Mouse (Mus musculus) telencephalon, adult 2 months (tissue): ENCODE measurements at regions not wholly inside any gene's neighbourhood (a gene's known extent, or its start where the extent isn't known, plus 50 kb on each side); places are given as distances from the start of the nearest gene placed in this dataset.

Experiments
- DNase-seq: peaks from one replicate; pipeline ENCODE4 v3.0.0-alpha.2; 2011; ENCODE audit warnings: low read depth, low spot score

DNA sequence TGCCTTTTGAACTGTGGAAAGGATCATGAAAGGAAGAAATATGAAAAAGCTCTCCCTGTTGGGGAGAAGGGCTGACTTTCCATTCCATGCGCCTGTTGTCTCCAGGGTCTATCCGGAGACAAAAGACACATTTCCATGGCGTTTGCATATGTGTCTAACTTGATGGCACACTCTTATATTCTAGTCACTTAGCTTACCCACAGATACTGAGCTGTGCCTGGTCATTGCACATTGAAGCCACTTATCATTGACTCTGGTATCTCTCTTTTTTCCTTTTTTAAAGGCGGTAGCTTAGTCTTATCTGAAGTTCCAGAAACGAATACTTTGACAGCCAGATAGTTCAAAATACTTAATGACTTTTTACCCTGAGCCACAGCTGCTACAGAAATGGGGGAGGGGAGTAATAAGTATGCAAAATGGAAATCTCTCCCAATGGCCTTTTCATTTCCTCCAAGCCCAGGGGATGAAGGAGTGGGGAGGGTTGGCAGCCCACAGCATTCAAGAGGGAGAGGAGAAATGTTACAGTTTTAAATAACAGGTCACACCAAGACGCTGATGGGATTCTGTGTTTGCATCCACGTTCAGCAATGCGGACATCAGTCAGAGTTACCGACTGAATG is 137.9 kb upstream of the Slc35f3 start:
- no peak for DNase-seq

DNA sequence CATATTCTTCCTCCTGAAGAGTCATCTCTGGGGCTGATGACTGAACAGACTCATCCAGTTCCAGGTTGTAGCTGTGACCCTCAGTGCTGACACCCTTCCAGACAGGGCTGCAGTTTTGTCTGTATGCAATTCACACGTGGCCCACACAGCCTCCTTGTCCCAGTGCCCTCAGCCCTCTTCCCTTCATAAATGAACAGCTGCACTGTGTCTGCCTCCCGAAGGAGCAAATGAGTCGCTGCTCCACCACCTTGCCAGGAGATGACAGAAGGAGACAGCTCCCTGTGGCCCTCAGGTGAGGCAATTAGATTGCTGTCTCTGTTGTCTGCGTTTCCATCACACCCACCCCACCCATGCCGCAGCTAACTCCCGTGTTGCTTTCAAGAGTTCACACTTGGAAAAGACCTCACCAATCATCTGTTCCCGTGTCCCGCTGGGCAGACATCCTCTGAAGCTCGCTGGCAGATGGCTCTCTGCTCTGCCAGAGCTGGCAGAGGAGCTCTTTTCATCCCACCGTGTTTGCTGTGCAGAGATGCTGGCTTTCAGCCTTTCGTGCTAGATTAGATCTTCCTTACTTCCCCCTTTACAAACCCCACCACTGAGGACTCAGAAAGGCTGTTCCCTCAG is 135.5 kb upstream of the Slc35f3 start:
- peak; percentile 88 for DNase-seq

DNA sequence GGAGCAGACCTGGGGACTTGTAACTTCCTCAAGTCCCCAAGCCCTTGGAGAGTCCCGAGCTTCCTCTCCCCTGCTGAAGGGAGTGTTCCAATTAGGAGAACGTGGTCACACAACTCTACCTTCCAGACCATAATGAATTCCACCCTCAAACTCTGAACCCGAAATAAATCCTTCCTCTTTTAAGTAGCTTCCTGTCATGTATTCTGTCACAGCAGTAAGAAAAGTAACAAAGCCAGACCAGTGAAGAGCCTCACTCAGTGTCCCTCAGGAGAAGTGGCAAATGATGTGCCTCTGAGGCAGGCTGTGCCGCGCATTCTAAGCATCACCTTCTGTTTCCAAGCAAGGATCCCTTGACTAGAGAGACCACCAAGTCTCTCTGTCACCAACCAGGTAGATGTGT is 134.4 kb upstream of the Slc35f3 start:
- DNase-seq: no peak

DNA sequence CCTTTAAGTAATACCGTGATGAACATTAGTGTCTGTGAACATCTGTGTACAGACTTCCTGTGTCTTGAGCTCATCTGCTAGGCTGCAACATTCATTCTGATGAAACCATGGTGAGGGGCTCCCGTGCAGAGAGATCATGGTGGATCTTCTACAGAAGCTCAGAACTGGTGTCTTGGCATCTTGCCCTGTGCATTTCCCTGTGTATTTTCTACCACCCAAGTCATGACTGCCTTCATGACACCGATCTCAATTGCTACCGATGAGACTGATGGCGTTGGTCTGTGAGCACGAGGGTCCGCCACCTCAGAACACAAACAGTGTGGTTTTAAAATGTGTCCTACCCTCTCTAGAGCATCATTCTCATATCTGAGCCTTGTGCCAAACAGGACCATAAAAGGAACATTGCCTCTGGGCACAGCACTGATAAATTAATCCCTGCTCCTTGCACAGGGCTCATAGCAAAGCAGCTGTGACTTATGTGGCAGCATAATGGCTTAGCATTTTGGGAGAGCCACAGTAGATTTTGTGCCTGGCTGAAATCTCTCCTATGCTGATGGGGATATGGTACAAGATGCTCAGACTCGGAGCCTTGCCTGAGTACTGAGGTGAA is 132.8 kb upstream of the Slc35f3 start:
- no peak for DNase-seq

DNA sequence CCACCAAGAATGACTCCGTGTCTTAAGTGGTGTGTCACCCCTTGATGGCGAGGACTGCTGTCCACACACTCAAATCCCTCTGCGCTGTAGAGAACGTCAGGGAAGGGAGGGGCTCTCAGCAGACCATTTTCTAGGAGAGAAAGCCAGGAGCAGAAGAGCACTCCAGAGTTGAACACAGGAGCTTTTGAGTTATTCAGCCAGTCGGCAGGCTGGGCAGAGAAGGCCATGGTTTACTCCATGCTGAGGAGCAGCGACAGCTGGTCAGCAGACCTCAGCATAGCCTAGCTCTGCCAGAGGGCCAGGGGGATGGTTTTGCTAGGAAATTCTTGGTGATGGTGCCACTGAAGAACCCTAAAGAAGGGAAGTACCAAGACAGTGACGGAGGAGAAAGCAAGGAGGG is 132.0 kb upstream of the Slc35f3 start:
- DNase-seq: no peak

DNA sequence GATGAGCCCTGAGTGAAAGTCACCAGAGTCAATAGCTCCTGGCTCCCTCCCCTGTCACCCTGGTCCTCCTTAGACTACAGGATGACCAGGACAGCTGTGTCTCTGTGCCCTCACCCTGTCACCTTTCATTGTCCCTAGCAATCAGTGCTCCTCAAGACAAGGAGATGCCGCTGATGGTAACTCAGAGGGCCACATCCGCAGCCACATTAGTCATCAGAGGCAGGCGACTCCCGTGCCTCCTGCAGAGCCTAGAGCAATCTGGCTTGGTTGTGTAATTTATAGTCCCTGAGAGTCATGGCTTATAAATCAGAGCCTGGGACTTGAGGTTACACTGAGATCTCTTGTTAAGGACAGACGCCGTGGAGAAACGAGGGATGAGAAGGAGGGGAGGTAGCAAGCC is 123.9 kb upstream of the Slc35f3 start:
- DNase-seq: no peak

DNA sequence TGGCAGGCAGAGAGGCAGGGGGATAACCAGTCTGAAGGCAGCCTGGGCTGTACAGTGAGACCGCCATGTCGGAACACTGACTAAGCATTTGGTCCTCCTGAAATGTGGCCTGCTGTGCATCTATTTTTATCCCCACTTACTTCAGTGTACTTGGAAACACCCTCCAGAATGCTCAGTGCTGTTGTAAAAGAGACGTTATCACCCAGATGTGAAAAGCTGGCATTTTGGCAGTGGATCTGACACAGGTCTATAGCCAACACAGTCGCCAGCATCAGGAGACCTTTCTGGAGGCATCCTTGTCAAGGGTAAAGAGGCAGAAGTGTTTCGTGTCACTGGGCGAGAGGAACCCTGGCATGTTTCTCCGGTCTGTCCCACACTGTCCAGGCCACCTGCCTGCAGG is 122.1 kb upstream of the Slc35f3 start:
- no peak for DNase-seq

DNA sequence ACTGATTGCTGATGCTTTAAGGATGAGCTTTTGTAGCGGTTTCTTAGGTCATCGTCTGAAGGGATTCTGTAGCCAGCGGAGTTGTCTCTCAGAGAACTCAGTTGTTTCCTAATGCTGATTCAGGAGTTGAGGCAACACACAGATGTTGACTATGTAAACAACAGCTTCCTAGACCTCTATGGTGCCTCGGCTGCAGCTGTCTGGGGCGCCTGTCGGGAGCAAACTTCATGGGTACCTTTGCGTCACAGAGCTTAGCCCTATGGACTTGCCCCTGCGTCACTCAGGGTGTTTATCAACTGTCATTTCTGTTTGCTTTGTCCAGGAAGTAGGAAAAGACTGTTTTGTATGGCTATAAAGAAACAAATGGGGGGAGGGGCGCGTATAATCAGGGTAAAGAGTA is 120.5 kb upstream of the Slc35f3 start:
- no peak for DNase-seq

DNA sequence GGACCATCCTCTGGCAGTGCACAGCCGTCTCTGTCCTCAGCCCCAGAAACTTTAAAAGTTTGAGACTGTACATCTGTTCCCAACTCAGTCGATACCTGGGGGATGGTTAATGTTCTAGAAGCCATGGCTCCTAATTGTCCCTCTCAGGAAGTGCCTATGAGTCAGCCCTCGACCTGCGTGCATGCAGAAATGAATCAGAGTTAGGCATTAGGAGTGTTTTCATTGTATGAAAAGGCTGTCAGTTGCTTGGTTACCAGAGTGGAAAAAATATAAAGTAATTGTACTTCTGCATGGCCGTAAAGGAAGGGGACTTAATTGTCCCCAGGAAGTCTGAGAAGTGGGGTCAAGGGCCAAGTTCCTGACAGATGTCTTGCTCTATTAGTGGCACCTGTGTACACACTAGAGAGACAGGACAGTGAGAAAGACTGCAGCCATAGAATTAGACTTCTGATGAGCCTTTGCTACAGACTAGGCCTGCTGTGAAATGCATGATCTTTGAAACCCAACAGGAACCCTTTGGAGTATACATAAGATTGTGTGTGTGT is 109.5 kb upstream of the Slc35f3 start:
- DNase-seq: no peak

DNA sequence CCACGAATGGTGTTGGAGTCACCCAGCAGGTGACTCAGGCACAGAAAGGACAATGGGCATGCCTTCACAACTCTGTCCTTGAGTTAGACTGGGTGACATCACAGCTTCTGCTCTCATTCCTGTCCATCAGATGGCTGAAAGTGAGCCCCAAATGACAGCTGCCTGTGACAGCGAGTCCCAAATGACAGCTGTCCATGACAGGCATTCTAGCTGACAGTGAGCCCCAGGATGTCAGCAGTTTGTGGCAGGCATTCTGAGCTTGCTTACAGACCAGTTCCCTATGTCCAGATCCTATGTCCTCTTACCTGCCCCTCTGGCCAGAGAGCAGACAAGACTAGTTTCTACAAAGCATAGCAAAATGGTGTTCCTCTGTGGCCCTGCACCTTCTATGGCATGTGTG is 102.7 kb upstream of the Slc35f3 start:
- no peak for DNase-seq

DNA sequence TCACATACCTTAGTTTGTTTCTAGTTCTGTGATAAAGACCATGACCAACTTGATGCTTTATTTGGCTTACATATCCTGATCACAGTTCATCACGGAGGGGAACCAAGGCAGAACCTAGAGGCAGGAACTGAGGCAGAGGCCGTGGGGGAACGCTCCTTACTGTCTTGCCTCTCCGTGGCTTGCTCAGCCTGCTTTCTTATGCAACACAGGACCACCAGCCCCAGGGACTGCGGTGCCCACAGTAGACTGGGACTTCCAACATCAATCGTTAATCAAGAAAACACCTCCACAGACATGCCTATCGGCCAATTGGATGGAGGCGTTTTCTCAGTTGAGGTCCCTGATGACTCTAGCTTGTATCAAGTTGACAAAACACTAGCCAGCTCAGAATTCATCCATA is 87.8 kb upstream of the Slc35f3 start:
- DNase-seq: no peak

DNA sequence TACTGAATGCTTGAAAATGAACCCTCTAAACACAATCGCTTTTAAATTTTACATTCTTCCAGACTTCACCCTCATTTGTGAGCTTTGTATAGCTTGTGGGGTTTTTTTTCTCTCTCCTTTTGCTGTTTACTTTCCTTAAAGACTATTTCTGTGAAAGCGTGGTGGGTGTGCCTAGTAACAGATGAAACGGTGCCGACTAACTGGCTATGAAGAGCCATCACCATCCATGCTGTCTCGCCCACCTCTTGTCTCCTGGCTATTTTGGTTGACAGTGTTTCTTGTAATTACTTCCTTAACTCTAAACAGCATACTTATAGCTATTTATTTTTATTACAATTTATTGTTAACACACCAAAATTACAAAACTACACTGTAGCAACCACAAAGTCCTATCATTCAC is 85.6 kb upstream of the Slc35f3 start:
- DNase-seq: peak; percentile 69

DNA sequence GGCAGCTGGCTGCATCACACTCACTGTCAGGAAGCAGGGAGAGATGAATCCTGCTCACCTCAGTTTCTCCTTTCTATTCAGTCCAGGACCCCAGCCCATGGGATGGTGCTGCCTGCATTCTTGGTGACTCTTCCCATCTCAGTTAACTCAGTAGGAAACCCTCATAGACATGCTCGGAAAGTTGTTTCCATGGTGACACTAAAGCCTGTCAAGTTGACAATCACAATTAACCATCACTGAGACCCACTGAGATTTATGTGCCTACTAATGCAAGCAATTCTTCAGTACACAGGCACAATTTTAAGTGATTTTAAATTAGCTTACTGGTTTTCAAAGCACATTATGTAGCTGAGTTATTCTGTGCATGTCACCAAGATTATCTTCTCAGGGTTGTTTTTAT is 83.8 kb upstream of the Slc35f3 start:
- DNase-seq: no peak

DNA sequence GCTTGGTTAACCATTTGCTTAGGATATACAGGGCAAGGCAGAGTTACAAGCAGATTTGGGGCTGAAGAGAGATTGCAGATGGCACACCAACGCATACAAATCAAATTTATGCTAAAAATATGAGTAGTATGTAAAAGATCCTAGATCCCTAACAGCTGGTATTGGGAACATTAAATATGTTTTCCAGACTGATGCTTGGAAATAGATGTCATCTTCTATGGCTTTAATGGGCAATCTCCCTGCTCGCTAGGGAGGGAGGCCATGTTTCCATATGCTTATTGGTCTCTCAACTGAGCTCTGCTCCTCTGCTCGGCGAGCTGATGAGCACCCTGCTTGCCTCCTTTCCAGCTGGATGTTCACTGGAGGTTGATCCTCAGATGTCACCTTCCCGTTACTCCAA is 82.0 kb upstream of the Slc35f3 start:
- DNase-seq: peak; percentile 65

DNA sequence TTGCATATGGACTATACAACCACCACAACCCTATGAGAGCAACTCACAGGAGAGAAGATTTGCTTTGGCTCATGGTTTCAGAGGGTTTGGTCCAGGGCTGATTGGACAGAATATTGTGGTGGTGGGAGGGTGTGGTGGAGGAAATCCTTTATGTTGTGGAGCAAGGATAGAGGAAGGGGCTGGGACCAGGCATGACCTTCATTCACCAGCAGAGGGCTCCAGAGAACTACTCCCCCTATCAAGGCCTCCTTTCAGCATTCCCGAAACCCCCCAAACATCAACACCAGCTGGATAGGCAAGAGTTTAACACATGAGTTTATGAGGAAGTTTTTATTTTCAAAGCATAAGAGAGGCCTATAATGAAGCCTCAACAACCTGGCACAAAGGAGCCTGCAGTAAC is 76.7 kb upstream of the Slc35f3 start:
- no peak for DNase-seq

DNA sequence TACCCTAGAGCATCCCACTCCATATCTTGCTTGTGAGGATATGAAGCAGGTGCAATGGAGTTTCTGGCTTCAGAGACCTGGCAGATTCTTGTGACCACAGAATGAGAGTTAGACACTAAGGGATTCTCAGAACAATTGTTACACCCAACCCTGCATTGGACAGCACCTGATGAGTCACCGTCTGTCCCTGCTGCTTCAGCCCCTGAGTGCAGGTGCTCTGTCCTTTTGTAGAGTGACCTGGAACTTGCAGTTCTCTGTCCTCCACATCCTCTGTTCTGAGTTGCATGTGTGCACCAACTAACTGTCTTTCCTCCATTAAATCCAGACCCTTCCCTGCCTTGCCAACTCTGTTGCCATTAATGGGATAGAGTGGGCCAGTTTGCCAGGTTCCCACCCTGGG is 66.6 kb upstream of the Slc35f3 start:
- DNase-seq: no peak

DNA sequence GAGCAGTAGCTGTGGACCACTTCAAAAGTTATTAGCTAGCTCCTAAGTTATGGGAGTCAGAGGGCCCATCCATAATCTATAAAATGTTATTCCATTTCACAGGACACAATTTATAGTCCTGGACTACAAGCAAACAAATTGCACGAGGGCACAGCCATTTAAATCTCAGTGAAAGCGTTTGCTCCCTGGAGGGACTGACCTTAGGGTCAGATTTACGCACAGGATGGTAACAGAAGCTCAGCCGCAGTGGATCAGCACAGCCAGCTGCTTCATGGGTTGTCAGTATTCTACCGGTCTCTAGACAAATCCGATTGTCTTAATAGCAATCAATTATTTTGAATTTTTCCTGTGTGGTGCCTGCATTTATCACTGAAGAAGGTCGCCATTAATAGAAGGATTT is 65.8 kb upstream of the Slc35f3 start:
- DNase-seq: no peak

DNA sequence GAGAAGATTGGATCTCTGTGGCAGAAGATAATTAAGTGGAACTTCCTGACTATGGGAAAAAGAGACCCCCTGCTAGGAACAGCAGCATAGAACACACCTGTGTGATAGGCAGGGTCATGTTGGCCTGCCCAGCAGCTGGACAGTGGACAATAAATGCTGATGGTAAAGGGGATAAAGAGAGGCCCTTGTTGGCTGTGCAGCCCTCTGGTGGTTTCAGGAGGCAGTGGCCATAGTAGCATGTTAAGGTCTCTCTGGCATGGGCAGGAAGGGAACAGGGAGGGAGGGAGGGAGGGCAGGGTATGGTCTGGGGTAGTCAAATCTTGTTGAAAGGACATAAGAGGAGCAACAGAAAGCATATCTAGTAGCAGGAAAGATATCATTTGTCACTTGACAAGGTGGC is 58.7 kb upstream of the Slc35f3 start:
- DNase-seq: no peak

DNA sequence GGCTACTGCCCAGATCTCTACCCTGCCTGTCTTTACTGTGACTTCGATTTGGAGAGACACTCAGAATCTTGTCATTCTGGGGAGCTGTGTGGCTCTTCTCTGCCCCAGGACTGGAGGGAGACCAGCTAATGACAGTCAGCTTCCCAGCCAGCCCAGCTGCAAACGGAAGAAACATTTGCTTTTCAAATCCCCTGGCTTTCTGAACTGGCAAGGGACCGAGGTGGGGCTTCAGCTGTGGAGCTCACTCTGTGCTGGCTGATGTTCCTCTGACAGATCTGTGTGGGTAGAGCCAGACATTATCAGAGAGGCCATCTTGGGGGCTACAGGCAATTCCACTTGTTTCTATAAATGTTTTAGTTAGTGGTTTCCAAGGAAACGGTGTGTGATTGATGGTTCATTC is 54.0 kb upstream of the Slc35f3 start:
- DNase-seq: no peak
